In genomic region chr9:64094083-64094482, GRCm38 (mm10) we compare ENCODE assay signal across 10 mouse cellular contexts. TPM values are rescaled to one million over a fixed set of nuclear protein-coding genes. Genes with fewer than 3 reads are reported as not detected.
DNase-seq lines count a peak whose midpoint lies in the region; ATAC-seq and TF ChIP-seq lines count a peak whose summit lies in the region.
"Had no signal": no experiment of that assay in that cellular context is flagged by ENCODE, and none has a peak within 500 bp of the region (broad histone marks: within the 10 kb centered on the region; RNA-seq: fewer than 3 reads in every experiment).

No protein-coding gene starts in this region.

- no peaks in the 10 kb centered on the region for H3K36me3 ChIP-seq in liver, embryonic 13.5 days
- H3K36me3 ChIP-seq in liver, postnatal 0 days (replicated peaks; ENCODE audit: insufficient read depth, low read length) = no peaks in the 10 kb centered on the region
- H3K36me3 ChIP-seq in kidney, embryonic 16.5 days (ENCODE audit: insufficient read depth, low read length) = no peaks in the 10 kb centered on the region
- no peaks in the 10 kb centered on the region for H3K36me3 ChIP-seq in midbrain, embryonic 13.5 days
- H3K36me3 ChIP-seq: neural tube, embryonic 12.5 days had no signal

- H3K27ac ChIP-seq in liver, embryonic 13.5 days = no peak overlapping the region
- H3K27ac ChIP-seq in liver, postnatal 0 days (ENCODE audit: low read depth) = no peak overlapping the region
- H3K27ac ChIP-seq in kidney, embryonic 16.5 days (ENCODE audit: low read length) = 0 out of 2 replicates have a peak overlapping the region, but pooled peaks have one; percentile 30
- no peak overlapping the region for H3K27ac ChIP-seq in midbrain, embryonic 13.5 days
- H3K27ac ChIP-seq: neural tube, embryonic 12.5 days had no signal

- H3K4me2 ChIP-seq in liver, embryonic 13.5 days = no peak overlapping the region
- no peak overlapping the region for H3K4me2 ChIP-seq in liver, postnatal 0 days (ENCODE audit: low read depth, low read length)
- H3K4me2 ChIP-seq in kidney, embryonic 16.5 days (replicated peaks; ENCODE audit: low read depth, low read length) = no peak overlapping the region
- no peak overlapping the region for H3K4me2 ChIP-seq in midbrain, embryonic 13.5 days (replicated peaks)
- H3K4me2 ChIP-seq: neural tube, embryonic 12.5 days had no signal

- WGBS in liver, embryonic 13.5 days (ENCODE audit: insufficient replicate concordance) = 62% methylated on average over 11 of the region's 11 CpGs
- WGBS in liver, postnatal 0 days (ENCODE audit: insufficient replicate concordance) = 45% methylated on average over 11 of the region's 11 CpGs
- WGBS in kidney, embryonic 16.5 days = 61% methylated on average over 11 of the region's 11 CpGs
- 59% methylated on average over 11 of the region's 11 CpGs for WGBS in midbrain, embryonic 13.5 days

- no peaks in the 10 kb centered on the region for H3K9me3 ChIP-seq in liver, embryonic 13.5 days (replicated peaks)
- no peaks in the 10 kb centered on the region for H3K9me3 ChIP-seq in liver, postnatal 0 days (ENCODE audit: low read length)
- no peaks in the 10 kb centered on the region for H3K9me3 ChIP-seq in kidney, embryonic 16.5 days (ENCODE audit: low read length)
- H3K9me3 ChIP-seq in midbrain, embryonic 13.5 days = no peaks in the 10 kb centered on the region
- H3K9me3 ChIP-seq: neural tube, embryonic 12.5 days had no signal

- H3K4me1 ChIP-seq in liver, embryonic 13.5 days (replicated peaks) = peaks cover 17% of the 10 kb centered on the region
- peaks cover 8% of the 10 kb centered on the region; the same call in 1 of the 2 replicates for H3K4me1 ChIP-seq in liver, postnatal 0 days (ENCODE audit: insufficient read depth)
- H3K4me1 ChIP-seq in kidney, embryonic 16.5 days (ENCODE audit: insufficient read depth, low read length) = peaks cover 11% of the 10 kb centered on the region; the same call in 1 of the 2 replicates
- H3K4me1 ChIP-seq in midbrain, embryonic 13.5 days (replicated peaks) = peaks cover 10% of the 10 kb centered on the region

- ATAC-seq in liver, embryonic 13.5 days (ENCODE audit: low read depth) = 0 out of 2 replicates have a peak, but pooled peaks have one; percentile 34
- ATAC-seq in liver, postnatal 0 days = no peak
- no peak for ATAC-seq in kidney, embryonic 16.5 days (ENCODE audit: low FRiP score, low TSS enrichment)
- peak; percentile 58; the same call in 1 of the 2 replicates for ATAC-seq in midbrain, embryonic 13.5 days
- no peak for ATAC-seq in CD4-positive, CD25-positive, alpha-beta regulatory T cell, adult 4 months

- H3K9ac ChIP-seq in liver, embryonic 13.5 days = no peak overlapping the region
- no peak overlapping the region for H3K9ac ChIP-seq in liver, postnatal 0 days (replicated peaks)
- no peak overlapping the region for H3K9ac ChIP-seq in kidney, embryonic 16.5 days (replicated peaks; ENCODE audit: low read length)
- H3K9ac ChIP-seq in midbrain, embryonic 13.5 days (replicated peaks) = no peak overlapping the region
- H3K9ac ChIP-seq: neural tube, embryonic 12.5 days had no signal

- H3K27me3 ChIP-seq in liver, embryonic 13.5 days = peaks cover 6% of the 10 kb centered on the region; the same call in 1 of the 2 replicates
- no peaks in the 10 kb centered on the region for H3K27me3 ChIP-seq in liver, postnatal 0 days (ENCODE audit: insufficient read depth, low read length)
- no peaks in the 10 kb centered on the region for H3K27me3 ChIP-seq in kidney, embryonic 16.5 days (ENCODE audit: insufficient read depth, low read length)
- no peaks in the 10 kb centered on the region for H3K27me3 ChIP-seq in midbrain, embryonic 13.5 days
- H3K27me3 ChIP-seq: neural tube, embryonic 12.5 days had no signal

- DNase-seq in adrenal gland, postnatal 14 days = peak; percentile 47
- no peak for DNase-seq in adrenal gland, postnatal 25 days
- no peak for DNase-seq in liver, embryonic 13.5 days
- DNase-seq in liver, postnatal 0 days = no peak
- DNase-seq in yolk sac, embryonic 10.5 days (ENCODE audit: low spot score) = no peak

- TF ChIP-seq CTCF in liver, postnatal 0 days (IDR thresholded peaks at IDR 0.05; ENCODE audit: low read depth) = no peak

- H3K4me3 ChIP-seq in liver, embryonic 13.5 days (replicated peaks) = no peak overlapping the region
- H3K4me3 ChIP-seq in liver, postnatal 0 days (ENCODE audit: low read depth, low read length) = no peak overlapping the region
- H3K4me3 ChIP-seq in kidney, embryonic 16.5 days (ENCODE audit: low read length) = no peak overlapping the region
- no peak overlapping the region for H3K4me3 ChIP-seq in midbrain, embryonic 13.5 days (replicated peaks)
- H3K4me3 ChIP-seq: neural tube, embryonic 12.5 days had no signal

- TF ChIP-seq EP300 in liver, postnatal 0 days (IDR thresholded peaks at IDR 0.05; ENCODE audit: low read depth) = no peak

RNA-seq across cellular contexts. Expression of gene Lctl, which starts 22.9 kb away (rescaled TPM):
- 1.6 and 1.9 TPM in 2 replicates for total RNA-seq in adrenal gland, postnatal 14 days (2021)
- total RNA-seq in adrenal gland, postnatal 25 days (2021) = 0.95 and 1.5 TPM in 2 replicates
- not detected in 2 replicates for polyA plus RNA-seq in liver, embryonic 13.5 days (2015; fragmentation: Nextera tagmentation; extraction: Ambion mirVana)
- polyA plus RNA-seq in liver, postnatal 0 days (2015; fragmentation: Nextera tagmentation; extraction: Ambion mirVana) = not detected in 2 replicates
- polyA plus RNA-seq in kidney, embryonic 16.5 days (2015; fragmentation: Nextera tagmentation; extraction: Ambion mirVana) = 0.07 and 0.24 TPM in 2 replicates
- polyA plus RNA-seq in midbrain, embryonic 13.5 days (2015; fragmentation: Nextera tagmentation; extraction: Ambion mirVana) = not detected in 2 replicates
- polyA plus RNA-seq in CD4-positive, CD25-positive, alpha-beta regulatory T cell, adult 4 months (2017; shearing (Covaris generic)) = not detected
- polyA plus RNA-seq: embryonic facial prominence, embryonic 11.5 days; neural tube, embryonic 12.5 days had no signal

Comparison
In these comparisons a context has a peak if more than half of its experiments do, and no peak if none do; other contexts are left out.
1. ATAC-seq: peak in liver, embryonic 13.5 days (single experiment) and midbrain, embryonic 13.5 days (single experiment); none in liver, postnatal 0 days (single experiment), kidney, embryonic 16.5 days (single experiment) and CD4-positive, CD25-positive, alpha-beta regulatory T cell, adult 4 months (single experiment).